Mouse (Mus musculus) layer of hippocampus, adult 8-10 months (tissue): ENCODE measurements around the gene Kctd19. TPM values are rescaled to one million over a fixed set of nuclear protein-coding genes. Genes with fewer than 3 reads are reported as not detected.

ENCODE experiments used
- DNase-seq, 2 experiments: peaks; one replicate each; pipeline ENCODE4 v3.0.0; 2022; ENCODE audit warnings: low spot score in 2 of 2
- total RNA-seq, 4 experiments: library from RNA; stranded (reverse); gene quantifications; 2 replicates each; pipeline ENCODE4 v1.2.4; 2022

Gene Kctd19
- total RNA-seq, 4 experiments from 2014 or later: not detected

DNA sequence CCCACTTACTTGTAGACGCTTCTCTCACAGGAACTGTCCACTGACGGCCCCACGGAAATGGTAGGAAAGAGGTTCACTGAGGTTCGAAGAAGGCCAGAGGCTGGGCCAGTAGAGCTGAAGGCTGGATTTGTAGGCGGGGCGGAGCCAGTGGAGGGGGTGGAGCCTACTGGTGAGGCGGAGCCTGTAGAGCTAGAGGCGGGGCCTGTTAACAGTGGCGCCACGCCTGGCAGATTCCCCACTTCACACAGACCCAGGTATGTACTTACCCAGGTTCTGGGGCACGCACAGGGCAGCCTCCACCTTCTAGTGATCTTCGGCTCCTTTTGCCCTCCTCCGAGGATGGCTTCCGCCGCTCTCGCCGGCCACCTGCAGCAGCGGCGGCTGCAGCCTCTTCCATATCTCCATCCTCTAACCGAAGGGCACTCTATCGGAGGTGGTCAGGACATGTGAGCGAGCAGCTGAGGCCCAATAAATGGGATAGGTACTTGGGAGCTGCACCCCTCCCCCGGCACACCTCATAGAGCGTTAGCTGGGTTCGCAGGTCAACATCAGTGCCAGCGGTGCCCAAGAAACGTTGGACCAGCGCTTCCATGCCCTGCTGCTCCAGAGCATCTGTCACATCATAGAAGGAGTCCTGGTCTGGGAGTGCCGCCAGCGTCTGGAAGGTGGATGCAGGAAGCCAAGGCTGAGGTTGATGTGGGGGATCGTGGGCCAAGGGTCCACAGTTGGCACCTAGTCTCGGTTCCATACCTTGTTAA lies 76.8 kb downstream of the Kctd19 start:
- DNase-seq: no peak

Other genes with a start within 250 kb of the Kctd19 start
- 10 to 100 TPM; 19.5 to 27.1 (median 23.1) TPM for gene Cbfb, start 242.8 kb downstream of the Kctd19 start, total RNA-seq
- 10 to 100 TPM; 34.1 to 38.6 (median 36.6) TPM for gene D230025D16Rik, start 188.4 kb downstream of the Kctd19 start, total RNA-seq
- gene B3gnt9, start 158.3 kb downstream of the Kctd19 start, total RNA-seq: 1 to 10 TPM; 3.0 to 4.0 (median 3.8) TPM
- 10 to 100 TPM in 1 of 4 experiments, 1 to 10 TPM in 3; 9.2 to 10.1 (median 9.8) TPM for gene Tradd, start 148.9 kb downstream of the Kctd19 start, total RNA-seq
- 1 to 10 TPM; 1.2 to 1.5 (median 1.5) TPM for gene Fbxl8, start 148.9 kb downstream of the Kctd19 start, total RNA-seq
- 10 to 100 TPM; 10.6 to 12.9 (median 12.0) TPM for gene Hsf4, start 143.7 kb downstream of the Kctd19 start, total RNA-seq
- 10 to 100 TPM in 2 of 4 experiments, 1 to 10 TPM in 2; 8.2 to 14.0 (median 11.6) TPM for gene Nol3, start 137.4 kb downstream of the Kctd19 start, total RNA-seq
- 10 to 100 TPM; 20.4 to 25.4 (median 21.7) TPM for gene 4931428F04Rik, start 123.6 kb downstream of the Kctd19 start, total RNA-seq
- 1 to 10 TPM in 2 of 4 experiments, under 1 TPM in 2; 0.89 to 2.1 (median 1.0) TPM for gene Exoc3l, start 117.4 kb downstream of the Kctd19 start, total RNA-seq
- gene E2f4, start 115.8 kb downstream of the Kctd19 start, total RNA-seq: 10 to 100 TPM; 36.4 to 38.9 (median 37.6) TPM
- 1 to 10 TPM in 2 of 4 experiments, under 1 TPM in 2; 0.63 to 2.3 (median 1.4) TPM for gene Elmo3, start 107.9 kb downstream of the Kctd19 start, total RNA-seq
- gene Lrrc29, start 87.2 kb downstream of the Kctd19 start, total RNA-seq: 10 to 100 TPM in 1 of 4 experiments, 1 to 10 TPM in 3; 6.7 to 10.1 (median 8.7) TPM
- 10 to 100 TPM; 40.2 to 47.2 (median 43.3) TPM for gene Tmem208, start 87.1 kb downstream of the Kctd19 start, total RNA-seq
- 1 to 10 TPM; 2.4 to 6.3 (median 5.2) TPM for gene Fhod1, start 65.5 kb downstream of the Kctd19 start, total RNA-seq
- gene Slc9a5, start 64.7 kb downstream of the Kctd19 start, total RNA-seq: 10 to 100 TPM; 13.9 to 15.4 (median 14.4) TPM
- 1 to 10 TPM in 2 of 4 experiments, under 1 TPM in 2; 0.70 to 1.8 (median 0.95) TPM for gene Plekhg4, start 40.2 kb downstream of the Kctd19 start, total RNA-seq
- gene Lrrc36, start 69 bp upstream of the Kctd19 start, total RNA-seq: 1 to 10 TPM in 2 of 4 experiments, under 1 TPM in 2; 0.73 to 1.4 (median 1.1) TPM
- gene Tppp3, start 58.0 kb upstream of the Kctd19 start, total RNA-seq: 10 to 100 TPM; 42.2 to 55.5 (median 47.9) TPM
- 10 to 100 TPM; 35.1 to 41.2 (median 40.8) TPM for gene Zdhhc1, start 83.4 kb upstream of the Kctd19 start, total RNA-seq
- not detected for gene Hsd11b2, start 105.3 kb upstream of the Kctd19 start, total RNA-seq
- gene Atp6v0d1, start 152.5 kb upstream of the Kctd19 start, total RNA-seq: 100 to 1,000 TPM; 258 to 301 (median 285) TPM
- 10 to 100 TPM; 75.4 to 83.7 (median 81.8) TPM for gene Ripor1, start 191.8 kb upstream of the Kctd19 start, total RNA-seq
- gene Ctcf, start 223.1 kb upstream of the Kctd19 start, total RNA-seq: 10 to 100 TPM; 67.5 to 77.9 (median 71.5) TPM
- under 1 TPM in 1 of 4 experiments, not detected in 3; 0.79 TPM for gene Agrp, start 223.9 kb upstream of the Kctd19 start, total RNA-seq